Mouse (Mus musculus) heart, postnatal 0 days (tissue): ENCODE measurements around the gene Zbed5. TPM values are rescaled to one million over a fixed set of nuclear protein-coding genes. Genes with fewer than 3 reads are reported as not detected.

Experiments used
- ATAC-seq: fragments of 200-750 bp; cut with Nextera tagmentation; 2 replicates; pipeline ENCODE4 v1.8.0; 2017; ENCODE audit warnings: low read depth, moderate number of reproducible peaks, moderate library complexity; ENCODE audit not compliant: insufficient read depth
- DNase-seq: peaks from one replicate; pipeline ENCODE4 v3.0.0-alpha.2; 2016; ENCODE audit warnings: low spot score
- H3K27ac ChIP-seq: fragments of 300-500 bp; sonication (generic); 2 replicates; pipeline ENCODE4 v1.5.1; 2014; ENCODE audit warnings: low read depth, mild to moderate bottlenecking
- H3K27me3 ChIP-seq: fragments of 300-500 bp; sonication (generic); 2 replicates; pipeline ENCODE4 v1.6.1; 2014; ENCODE audit warnings: low read length, mixed read lengths; ENCODE audit not compliant: control insufficient read depth, insufficient read depth
- H3K36me3 ChIP-seq: fragments of 300-500 bp; sonication (generic); replicated peaks from 2 replicates; pipeline ENCODE4 v1.6.1; 2014; ENCODE audit warnings: low read length, mixed read lengths; ENCODE audit not compliant: control insufficient read depth, insufficient read depth
- H3K4me1 ChIP-seq: fragments of 300-500 bp; sonication (generic); 2 replicates; pipeline ENCODE4 v1.6.1; 2014; ENCODE audit warnings: antibody characterized with exemption; ENCODE audit not compliant: control insufficient read depth, insufficient read depth
- H3K4me2 ChIP-seq: fragments of 300-500 bp; sonication (generic); 2 replicates; pipeline ENCODE4 v1.6.1; 2014; ENCODE audit warnings: low read depth, mild to moderate bottlenecking, low read length, moderate library complexity
- H3K4me3 ChIP-seq: fragments of 300-500 bp; sonication (generic); 2 replicates; pipeline ENCODE4 v1.5.1; 2014; ENCODE audit warnings: low read depth, low read length
- H3K9ac ChIP-seq: fragments of 300-500 bp; sonication (generic); replicated peaks from 2 replicates; pipeline ENCODE4 v1.6.1; 2014; ENCODE audit warnings: low read depth, low read length, mixed read lengths
- H3K9me3 ChIP-seq: fragments of 300-500 bp; sonication (generic); replicated peaks from 2 replicates; pipeline ENCODE4 v1.6.1; 2016; ENCODE audit warnings: low read length; ENCODE audit not compliant: control insufficient read depth
- CTCF ChIP-seq: IDR thresholded peaks from 2 replicates; pipeline ENCODE4 v1.5.1; 2016; ENCODE audit warnings: antibody characterized with exemption, control low read depth, low read depth
- EP300 ChIP-seq: IDR thresholded peaks from 2 replicates; pipeline ENCODE4 v1.6.1; 2016; ENCODE audit warnings: antibody characterized with exemption, low read depth
- WGBS: fragments of 180-500 bp; shearing (Covaris S2); extraction: QIAGEN DNeasy Blood & Tissue Kit; methylation state at CpG from one replicate; pipeline ENCODE4 v1.1.7; 2014; 5-methylcytosine and 5-hydroxymethylcytosine counted together
- polyA plus RNA-seq: library from polyadenylated mRNA; unstranded; fragments of >200 nt; fragmentation: Nextera tagmentation; extraction: Ambion mirVana; gene quantifications from 2 replicates; pipeline ENCODE4 v1.2.1, GENCODE M21; 2015
- total RNA-seq: library from RNA; depleted of rRNA; stranded (reverse); fragments of >200 nt; gene quantifications from 2 replicates; pipeline ENCODE4 v1.2.3, GENCODE M21; 2014; ENCODE audit warnings: low replicate concordance

Zbed5 gene
- total and polyA plus RNA-seq, 2 experiments from 2014 or later, result 1.4 to 1.5 TPM

- WGBS, result 75% methylated on average over 11 of the region's 11 CpGs
- Histone ChIP-seq H3K9me3 (no peaks in the 10 kb centered on the region), H3K36me3 (peaks cover 4% of the 10 kb centered on the region; the same call in 1 of the 2 replicates), H3K9ac (no peak overlapping the region), H3K4me2 (no peak overlapping the region), H3K4me3 (no peak overlapping the region), H3K27ac (no peak overlapping the region), H3K4me1 (no peaks in the 10 kb centered on the region), H3K27me3 (no peaks in the 10 kb centered on the region)
- no peak for TF ChIP-seq EP300
- TF ChIP-seq CTCF, result no peak
- DNase-seq (no peak), ATAC-seq (no peak)
Observed at GRCm38 (mm10) chr5:129875098-129875497, 20.4 kb upstream of the Zbed5 start.

GRCm38 (mm10) chr5:129877731-129878455, 17.6 kb upstream of the Zbed5 start:
- TF ChIP-seq EP300, result no peak
- TF ChIP-seq CTCF, result no peak
- ATAC-seq (0 out of 2 replicates have a peak, but pooled peaks have one; percentile 18), DNase-seq (peak; percentile 19)
- Histone ChIP-seq H3K9ac (no peak overlapping the region), H3K36me3 (peaks cover 25% of the 10 kb centered on the region), H3K27ac (peak overlapping the region; percentile 5), H3K27me3 (no peaks in the 10 kb centered on the region), H3K4me3 (no peak overlapping the region), H3K4me2 (no peak overlapping the region), H3K9me3 (no peaks in the 10 kb centered on the region), H3K4me1 (no peaks in the 10 kb centered on the region)
- WGBS, result 57% methylated on average over 9 of the region's 9 CpGs

GRCm38 (mm10) chr5:129878946-129879345, 16.6 kb upstream of the Zbed5 start:
- Histone ChIP-seq H3K9me3 (no peaks in the 10 kb centered on the region), H3K4me1 (no peaks in the 10 kb centered on the region), H3K27me3 (no peaks in the 10 kb centered on the region), H3K4me3 (no peak overlapping the region), H3K36me3 (peaks cover 32% of the 10 kb centered on the region), H3K27ac (peak overlapping the region; percentile 40), H3K4me2 (peak overlapping the region; percentile 20), H3K9ac (no peak overlapping the region)
- WGBS, result 14% methylated on average over 2 of the region's 2 CpGs
- DNase-seq (peak; percentile 89), ATAC-seq (peak; percentile 88)
- TF ChIP-seq EP300, result no peak
- peak; percentile 86 for TF ChIP-seq CTCF

GRCm38 (mm10) chr5:129879888-129880287, 15.6 kb upstream of the Zbed5 start:
- TF ChIP-seq CTCF (no peak), EP300 (no peak)
- H3K4me1 ChIP-seq, result no peaks in the 10 kb centered on the region
- no peaks in the 10 kb centered on the region for H3K9me3 ChIP-seq
- WGBS, result 69% methylated on average over 3 of the region's 3 CpGs
- no peak overlapping the region for H3K4me2 ChIP-seq
- H3K9ac ChIP-seq, result no peak overlapping the region
- H3K27ac ChIP-seq, result no peak overlapping the region
- no peak for ATAC-seq
- H3K27me3 ChIP-seq, result no peaks in the 10 kb centered on the region
- H3K4me3 ChIP-seq, result no peak overlapping the region
- DNase-seq, result no peak
- H3K36me3 ChIP-seq, result peaks cover 40% of the 10 kb centered on the region

- peaks cover 30% of the 10 kb centered on the region for H3K36me3 ChIP-seq
- no peaks in the 10 kb centered on the region for H3K27me3 ChIP-seq
- peak overlapping the region; percentile 85 for H3K4me2 ChIP-seq
- peak overlapping the region; percentile 99 for H3K27ac ChIP-seq
- H3K4me1 ChIP-seq, result peaks cover 13% of the 10 kb centered on the region; the same call in 1 of the 2 replicates
- 14% methylated on average over 10 of the region's 10 CpGs for WGBS
- DNase-seq (peak; percentile 30), ATAC-seq (no peak)
- TF ChIP-seq CTCF (no peak), EP300 (no peak)
- no peaks in the 10 kb centered on the region for H3K9me3 ChIP-seq
- H3K9ac ChIP-seq, result peak overlapping the region; percentile 87
- peak overlapping the region; percentile 91 for H3K4me3 ChIP-seq
Observed at GRCm38 (mm10) chr5:129886271-129886670, 9.3 kb upstream of the Zbed5 start.
